Mouse (Mus musculus): ENCODE measurements around the gene Tnnt1.

Gene Tnnt1

DNA sequence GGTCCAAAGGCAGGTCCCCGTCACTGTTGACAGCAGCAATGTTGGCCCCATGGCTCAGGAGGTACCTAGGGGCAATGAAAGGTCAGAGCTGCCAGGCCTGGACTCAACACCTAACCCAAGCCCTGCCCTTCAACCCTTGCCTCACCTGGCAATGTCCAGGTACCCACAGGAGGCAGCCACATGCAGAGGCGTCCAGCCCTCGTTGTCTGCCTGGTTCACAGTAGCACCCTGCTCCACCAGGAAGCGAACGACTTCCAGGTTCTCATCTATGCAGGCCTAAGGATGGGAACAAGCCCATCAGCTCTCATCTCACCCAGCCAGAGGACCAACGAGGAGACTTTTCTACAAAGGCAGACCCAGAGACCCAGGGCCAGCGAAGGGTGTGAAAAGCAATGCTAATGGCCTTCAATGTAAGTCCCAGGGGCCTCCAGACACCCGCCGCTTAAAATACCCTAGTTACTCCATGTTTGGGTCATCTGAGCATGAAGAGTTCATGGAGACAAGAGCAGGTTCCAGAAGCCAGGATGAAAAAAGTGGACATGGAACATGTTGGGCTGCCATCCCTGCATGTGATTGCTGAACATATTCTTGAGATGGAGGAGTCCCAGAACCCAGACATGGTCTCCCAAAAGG lies 18.8 kb downstream of the Tnnt1 start:
- DNase-seq = no peak

DNA sequence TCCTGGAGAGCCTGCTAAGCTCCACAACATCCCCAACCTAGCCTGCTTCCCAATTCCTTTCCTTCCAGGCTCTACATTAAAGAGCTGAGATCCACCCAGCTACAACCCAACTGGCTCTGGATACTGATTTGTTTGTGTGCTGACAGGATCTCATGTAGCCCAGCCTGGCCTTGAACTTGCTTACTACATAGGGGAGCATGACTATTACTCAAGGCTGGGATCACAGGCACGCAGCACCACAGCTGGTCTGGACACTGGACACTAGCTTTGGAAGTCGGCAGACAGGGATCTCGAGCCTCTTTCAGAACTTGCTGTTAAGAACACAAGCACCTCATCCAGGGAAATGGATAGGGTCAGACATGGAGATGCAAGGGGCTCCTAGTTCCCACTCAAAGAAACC lies 19.7 kb downstream of the Tnnt1 start:
- no peak for DNase-seq

DNA sequence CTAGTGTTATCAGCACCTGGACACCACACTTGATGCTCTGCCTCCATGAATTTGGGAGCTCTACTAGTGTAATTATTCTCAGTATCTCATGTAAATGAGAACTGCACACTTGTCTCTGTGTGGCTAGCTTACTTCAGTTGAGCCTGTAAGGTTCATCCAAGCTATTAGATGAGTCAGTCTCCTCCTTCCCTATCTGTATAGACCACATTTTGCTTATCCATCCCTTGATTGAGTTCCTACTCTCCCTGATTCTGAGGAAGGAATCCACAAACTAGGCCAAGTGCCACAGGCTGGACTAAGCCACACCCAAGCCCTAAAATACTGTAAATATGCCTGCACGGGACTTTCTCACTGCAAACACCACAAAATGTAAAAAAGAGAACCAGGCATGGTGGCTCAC lies 22.2 kb downstream of the Tnnt1 start:
- DNase-seq = no peak

DNA sequence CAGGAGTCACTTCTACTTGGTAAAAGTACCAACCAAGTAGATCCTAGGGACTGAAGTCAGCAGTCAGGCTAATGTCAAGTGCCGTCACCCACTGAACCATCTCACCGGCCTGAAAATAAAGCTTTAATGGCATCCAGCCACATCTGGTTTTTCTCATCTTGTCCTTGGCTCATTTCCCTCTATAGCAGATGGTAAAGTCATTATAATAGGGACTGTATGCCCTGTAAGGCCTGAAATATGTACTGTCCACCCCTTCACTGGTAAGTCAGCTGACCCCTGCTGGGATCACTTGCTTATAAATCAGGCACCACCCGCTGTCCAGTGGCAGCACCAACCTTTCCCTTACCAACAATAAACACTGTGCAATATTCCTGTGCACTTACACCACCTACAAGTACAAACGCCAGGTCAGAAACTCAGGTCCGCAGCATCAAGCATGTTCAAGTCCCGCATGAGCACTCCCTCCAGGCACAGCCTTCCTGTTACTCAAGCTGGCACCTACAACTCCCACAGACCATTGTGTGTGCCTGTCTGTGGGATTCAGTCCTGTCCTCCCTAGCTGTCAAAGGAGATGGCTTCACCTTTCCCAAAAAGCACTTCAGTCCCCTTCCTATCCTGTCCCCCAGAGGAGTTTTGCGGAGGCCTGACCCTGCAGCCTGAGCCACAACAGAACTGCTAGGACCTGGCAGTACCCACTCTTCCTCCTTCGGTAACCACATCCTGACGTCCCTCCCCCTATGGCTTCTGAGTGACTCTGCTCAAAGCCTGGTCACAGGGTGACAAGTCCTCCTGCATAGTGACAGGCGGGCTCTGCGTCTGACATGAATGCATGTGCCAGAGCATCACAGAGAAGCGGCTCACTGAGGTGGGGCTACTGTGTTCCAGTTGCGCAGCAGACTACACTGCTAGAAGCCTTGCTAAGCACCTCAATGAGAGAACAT lies 23.6 kb downstream of the Tnnt1 start:
- DNase-seq = peak; percentile 21

DNA sequence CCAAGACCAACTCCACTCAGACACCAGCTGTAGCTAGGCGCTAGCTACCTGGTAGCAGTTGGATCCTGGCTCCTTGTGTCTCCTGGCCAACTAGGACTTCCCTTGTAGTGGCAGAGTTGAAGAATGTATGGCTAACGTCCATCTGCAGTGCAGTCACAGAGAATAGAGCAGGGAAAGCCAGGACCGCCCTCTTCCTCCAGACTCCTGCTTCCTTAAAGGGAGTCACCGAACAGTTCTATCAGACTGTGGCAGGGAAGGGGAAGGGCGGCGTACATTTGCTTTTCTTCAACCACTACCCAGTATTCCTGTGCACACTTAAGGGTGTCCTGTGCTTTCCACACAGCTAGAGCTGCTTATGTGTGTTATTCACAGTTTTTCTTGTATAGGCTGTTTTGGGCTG lies 24.9 kb downstream of the Tnnt1 start:
- no peak for DNase-seq

DNA sequence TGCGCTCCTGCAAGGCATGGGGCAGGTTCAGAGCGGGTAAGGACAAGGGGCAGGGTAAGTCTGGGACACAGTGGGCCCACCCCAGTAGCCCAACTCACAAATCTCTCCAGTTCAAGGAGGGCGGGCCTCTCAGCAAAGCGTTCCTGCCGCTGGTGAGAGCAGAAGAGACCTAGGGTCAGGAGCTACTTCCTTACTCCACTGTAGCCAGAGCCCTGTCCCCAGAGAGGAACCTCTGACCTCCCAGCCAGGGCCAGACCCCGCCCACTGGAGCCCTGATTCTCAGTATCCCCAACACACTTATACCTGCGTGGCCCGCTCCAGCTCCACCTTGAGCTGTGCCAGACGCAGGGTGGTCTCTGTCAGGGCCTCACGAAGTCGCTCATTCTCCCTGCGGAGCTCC lies 33.9 kb downstream of the Tnnt1 start:
- DNase-seq = no peak

DNA sequence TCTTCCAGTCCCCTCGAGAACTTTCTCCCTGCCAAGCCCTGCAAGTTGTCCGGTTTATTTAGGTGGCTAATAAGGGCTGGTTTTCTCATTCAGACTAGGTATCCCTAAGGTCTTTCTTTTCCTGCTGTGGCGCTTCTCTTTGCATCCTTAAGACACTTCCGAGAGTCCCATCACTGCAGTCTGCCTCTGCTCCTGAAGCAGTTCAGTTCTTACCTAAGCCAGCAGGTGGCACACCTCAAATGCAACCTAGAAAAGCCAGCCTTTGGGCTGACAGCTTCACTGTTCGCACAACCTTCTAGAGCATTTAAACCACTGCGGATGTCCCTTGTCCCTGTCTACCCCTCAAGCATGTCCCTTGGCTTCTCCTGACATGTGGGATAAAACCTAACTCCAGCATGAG lies 36.5 kb downstream of the Tnnt1 start:
- peak; percentile 44 for DNase-seq

DNA sequence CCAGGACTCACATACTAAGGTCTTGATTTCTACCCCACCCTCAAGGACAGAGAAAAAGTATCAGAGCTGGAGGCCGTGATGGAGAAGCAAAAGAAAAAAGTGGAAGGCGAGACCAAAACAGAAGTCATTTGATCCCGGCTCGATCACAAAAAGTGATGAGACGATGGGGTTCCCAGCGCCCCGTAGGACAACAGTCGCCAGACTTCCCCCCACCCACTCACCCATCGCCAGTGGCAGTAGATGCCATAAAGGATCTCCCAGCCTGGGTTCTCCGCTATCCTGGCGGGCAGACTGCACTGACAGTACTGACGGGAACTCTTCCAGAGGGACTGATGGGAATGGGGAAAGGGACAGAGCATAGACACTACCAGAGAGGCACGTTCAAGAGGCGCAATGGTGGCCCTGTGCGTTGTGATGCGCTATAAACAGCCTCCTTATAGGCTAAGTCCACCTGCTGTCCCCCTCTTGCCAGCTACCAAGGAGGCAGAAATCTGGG lies 37.3 kb downstream of the Tnnt1 start:
- no peak for DNase-seq

DNA sequence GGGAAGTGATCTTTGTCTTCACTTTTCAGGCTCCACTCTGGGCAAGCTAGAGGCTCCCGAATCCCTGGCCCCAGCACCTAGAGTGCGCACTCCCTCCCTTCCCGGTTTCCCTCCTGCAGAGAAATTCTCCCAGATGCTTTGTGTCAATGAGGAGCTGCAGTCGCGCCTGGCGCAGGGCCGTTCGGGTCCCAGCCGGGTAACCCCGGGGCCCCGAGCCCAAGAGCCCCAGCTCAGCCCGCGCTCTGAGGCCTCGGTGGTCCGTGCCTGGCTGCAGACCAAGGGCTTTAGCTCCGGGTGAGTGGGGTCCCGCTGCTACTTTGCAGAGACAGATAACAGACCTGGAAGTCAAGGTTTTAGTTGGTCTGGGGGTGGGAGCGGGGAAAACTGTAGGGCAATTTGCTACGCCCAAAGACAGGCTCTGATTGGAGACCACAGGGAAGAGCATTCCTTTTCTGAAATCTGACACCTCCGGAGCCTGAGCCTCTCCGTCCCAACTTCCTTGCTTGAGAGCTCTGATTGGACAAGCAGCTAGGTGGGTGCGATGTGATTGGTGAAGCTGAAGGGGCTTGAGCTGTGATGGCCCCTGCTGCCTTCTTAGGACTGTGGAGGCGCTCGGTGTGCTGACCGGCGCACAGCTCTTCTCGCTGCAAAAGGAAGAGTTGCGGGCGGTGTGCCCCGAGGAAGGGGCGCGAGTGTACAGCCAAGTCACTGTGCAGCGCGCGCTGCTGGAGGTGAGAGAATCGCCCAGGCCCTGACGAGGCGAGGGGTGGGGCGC lies 38.0 kb downstream of the Tnnt1 start:
- DNase-seq = no peak

DNA sequence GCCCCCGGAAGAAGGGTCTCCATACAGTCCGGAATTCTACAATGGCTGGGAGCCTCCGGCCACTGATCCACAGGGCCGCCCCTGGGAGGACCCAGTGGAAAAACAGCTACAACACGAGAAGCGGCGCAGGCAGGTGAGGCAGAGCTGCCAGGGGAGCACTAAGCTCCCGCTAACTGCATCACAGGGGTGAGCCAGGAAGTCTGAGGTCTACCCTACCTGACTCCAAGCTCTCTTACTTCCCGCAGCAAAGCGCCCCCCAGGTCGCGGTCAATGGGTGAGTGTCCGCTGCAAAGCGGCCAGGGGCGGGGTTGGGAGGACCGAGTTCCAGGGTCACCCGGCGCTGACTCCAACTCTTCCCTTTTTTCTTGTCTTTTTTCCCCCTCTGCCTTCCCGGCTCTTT lies 42.2 kb downstream of the Tnnt1 start:
- no peak for DNase-seq

DNA sequence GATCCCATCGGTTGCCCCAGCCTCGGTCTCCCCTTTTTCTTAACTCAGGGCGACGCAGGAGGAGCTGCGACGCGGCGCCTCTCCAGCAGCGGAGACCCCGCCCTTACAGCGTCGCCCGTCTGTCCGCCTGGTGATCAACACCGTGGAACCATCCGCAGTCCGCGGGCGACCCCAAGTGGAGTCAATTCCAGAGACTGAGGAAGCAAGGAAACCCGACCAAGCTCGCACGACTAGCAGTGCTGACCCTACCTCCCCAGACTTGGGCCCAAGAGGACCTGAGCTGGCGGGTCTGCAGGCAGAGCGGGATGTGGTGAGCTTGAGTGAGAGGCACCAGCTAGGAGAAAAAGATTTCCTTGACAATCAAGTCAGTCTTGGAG lies 45.0 kb downstream of the Tnnt1 start:
- DNase-seq = peak; percentile 32

DNA sequence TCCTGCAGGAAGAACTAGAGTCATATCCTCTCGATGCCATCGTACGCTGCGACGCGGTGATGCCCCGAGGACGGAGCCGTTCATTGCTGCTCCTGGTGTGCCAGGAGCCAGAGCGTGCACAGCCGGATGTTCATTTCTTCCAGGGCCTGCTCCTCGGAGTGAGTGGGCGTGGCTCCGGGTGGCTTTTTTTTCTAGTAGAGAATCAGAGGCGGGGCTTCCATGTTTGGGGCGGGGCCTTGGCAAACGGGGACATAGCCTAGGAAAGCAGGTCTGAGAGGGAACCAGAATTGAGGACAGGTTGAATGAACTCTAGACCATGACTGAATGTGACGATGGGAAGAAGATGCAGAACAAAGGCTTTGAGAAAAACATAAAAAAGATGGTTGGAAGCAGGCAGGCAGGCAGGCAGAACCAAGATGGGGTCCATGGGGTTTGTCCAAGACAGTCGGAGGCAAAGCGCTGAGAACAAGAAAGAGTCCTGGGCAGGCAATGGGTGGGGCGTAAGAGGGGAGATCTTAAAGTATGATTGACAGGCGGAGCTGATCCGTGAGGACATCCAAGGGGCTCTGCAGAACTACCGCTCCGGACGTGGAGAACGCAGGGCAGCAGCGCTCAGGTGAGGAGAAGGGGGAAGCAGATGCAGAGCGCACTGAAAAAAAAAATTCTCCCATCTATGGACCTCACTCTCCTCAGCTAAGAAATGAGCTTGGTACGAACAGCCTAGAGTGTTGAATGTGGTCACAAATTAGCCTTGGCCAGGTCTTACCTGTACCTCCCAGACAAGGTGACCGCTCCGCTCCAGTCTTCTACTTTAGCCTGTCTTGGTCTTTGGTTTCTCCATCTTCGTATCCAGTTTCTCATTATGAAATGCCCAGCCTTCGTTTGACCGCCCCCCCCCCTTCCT lies 45.7 kb downstream of the Tnnt1 start:
- DNase-seq = peak; percentile 24

DNA sequence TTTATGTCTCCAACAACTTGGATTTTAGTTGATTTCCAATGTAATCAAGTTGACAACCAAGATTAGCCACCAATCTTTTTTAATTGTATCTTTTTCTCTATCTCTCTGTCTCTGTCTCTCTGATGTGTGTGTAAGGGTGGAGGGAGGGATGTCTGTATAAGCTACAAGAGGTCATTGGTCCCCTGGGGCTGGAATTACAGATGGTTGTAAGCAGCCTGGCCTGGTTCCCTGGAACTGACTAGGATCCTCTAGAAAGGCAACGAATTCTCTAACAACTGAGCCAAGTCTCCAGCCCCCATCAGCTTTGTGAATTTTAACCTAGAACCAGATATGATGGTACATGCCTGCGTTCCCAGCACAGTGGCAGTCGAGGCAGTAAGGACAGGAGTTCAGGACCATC lies 48.4 kb downstream of the Tnnt1 start:
- no peak for DNase-seq

DNA sequence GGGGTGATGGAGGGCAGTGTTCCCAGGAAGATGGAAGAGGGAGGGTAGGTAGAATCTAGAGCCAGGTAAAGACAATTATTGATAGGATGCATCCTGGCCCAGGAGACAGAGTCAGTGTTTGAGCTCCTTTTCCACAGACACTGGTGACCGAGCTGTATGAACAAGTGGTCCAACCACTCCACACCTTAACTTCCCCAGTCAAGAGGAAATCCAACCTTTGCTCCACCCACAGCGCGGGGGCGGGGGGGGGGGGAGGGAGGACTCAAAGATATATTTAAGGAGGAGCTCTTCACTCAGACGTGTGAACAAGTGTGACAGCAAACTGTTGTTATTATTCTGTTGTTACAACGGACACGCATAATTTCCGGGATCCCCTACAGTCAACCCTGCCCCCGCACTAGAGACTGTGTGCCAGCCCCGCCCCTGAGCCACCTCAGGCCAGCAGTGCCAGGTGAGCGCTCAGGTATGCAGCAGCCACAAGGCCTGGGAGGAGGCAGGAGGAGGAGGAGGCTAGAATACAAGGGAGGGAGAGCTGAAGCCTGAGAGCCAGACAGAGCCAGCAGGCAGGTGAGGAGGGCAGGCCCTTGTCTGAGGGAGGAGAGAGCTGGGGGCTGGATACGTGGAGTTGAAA lies 51.9 kb downstream of the Tnnt1 start:
- no peak for DNase-seq

DNA sequence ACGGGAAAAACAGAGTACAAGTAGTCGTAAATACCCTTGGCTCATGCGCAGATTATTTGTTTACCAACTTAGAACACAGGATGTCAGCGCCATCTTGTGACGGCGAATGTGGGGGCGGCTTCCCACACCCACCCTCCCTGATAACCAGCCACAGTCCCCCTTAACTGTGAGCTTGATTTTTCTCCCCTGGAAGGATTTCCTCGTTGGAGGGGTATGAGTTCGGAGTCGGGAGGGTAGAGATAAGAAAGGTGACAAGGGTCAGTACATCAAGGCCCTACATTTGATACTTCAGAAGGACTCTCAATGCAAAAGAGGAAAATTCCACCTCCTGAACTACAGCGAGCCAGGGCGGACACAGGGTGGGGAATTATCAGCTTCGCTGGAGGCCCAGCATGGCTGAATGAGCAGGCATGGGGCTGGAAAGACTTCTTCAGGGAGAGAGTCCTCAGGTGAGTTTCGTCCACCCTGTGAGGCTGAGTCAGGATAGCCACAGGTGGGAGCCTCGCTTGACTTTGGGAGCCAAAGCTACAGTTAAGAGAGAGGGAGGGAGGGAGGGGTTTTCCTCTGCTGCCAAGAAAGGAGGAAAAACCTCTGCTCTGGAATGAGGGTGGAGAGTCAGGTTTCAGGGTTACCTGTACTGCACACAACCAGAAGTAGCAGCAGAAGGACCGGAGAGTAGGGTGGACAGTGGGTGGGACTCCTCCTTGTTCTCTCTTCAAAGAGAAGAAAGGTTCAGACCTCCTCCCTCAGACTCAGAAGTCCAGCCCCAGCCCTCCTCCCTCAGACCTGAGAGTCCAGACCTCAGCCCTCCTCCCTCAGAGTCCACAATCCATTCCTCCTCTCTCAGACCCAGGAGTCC lies 55.4 kb downstream of the Tnnt1 start, which contains the start of gene Eps8l1:
Gene Eps8l1, plus strand, starts transcription at position 99 of the 859 bp plus-strand sequence.
- no peak for DNase-seq
